Mouse (Mus musculus) bone marrow macrophage, adult 2 months (primary cell): ENCODE measurements around the gene Hes5.

Source experiments
- CTCF ChIP-seq: IDR thresholded peaks from 2 replicates; pipeline ENCODE4 v1.5.1; 2012; ENCODE audit warnings: low read depth, mild to moderate bottlenecking, low read length, moderate library complexity
- POLR2A ChIP-seq: IDR thresholded peaks from 2 replicates; pipeline ENCODE4 v1.6.1; 2012; ENCODE audit warnings: mild to moderate bottlenecking, low read depth, low read length, borderline replicate concordance

DNA sequence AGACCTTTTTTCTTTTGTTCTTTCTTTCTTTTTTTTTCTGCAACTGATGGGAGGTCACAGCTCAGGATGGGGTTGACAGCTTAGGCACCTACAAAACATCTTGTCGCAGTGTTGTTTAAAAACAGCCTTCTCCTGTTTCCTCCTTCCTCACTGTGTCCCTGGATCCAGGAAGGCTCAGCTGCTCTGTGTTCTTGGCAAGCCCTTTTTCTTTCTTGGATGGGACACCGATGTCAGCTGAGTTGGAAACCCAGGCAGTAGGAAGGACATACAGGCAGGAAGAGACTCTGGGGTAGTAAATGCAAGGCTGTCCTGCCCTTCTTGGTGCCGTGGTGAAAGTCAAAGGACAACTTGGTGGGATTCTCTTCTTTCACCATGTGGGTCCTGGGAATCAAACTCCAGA lies 5.1 kb downstream of the Hes5 start:
- TF ChIP-seq POLR2A (no peak), CTCF (no peak)
